Mouse (Mus musculus) testis, adult 2 months (tissue): ENCODE results near the gene Ufl1. TPM values are rescaled to one million over a fixed set of nuclear protein-coding genes. Genes with fewer than 3 reads are reported as not detected.
A peak's percentile ranks its signal among the peaks of the same experiment; 100 is the strongest.
"Not testable (repeated sequence)": the region's sequence is repeated elsewhere in the genome, so short reads cannot be mapped to it uniquely, and the experiment has no call there.

ENCODE experiments used
- H3K27ac ChIP-seq: fragments of 200-500 bp; 2 replicates; pipeline ENCODE4 v1.5.1; 2012; ENCODE audit warnings: low read depth, low read length; ENCODE audit not compliant: control insufficient read depth, insufficient read depth
- H3K27me3 ChIP-seq: fragments of 200-500 bp; 2 replicates; pipeline ENCODE4 v1.6.1; 2012; ENCODE audit warnings: mild to moderate bottlenecking, low read length, moderate library complexity; ENCODE audit not compliant: control insufficient read depth, insufficient read depth
- H3K36me3 ChIP-seq: fragments of 200-500 bp; 2 replicates; pipeline ENCODE4 v1.6.1; 2012; ENCODE audit warnings: mild to moderate bottlenecking, low read length; ENCODE audit not compliant: control insufficient read depth, insufficient read depth
- H3K4me1 ChIP-seq: fragments of 200-500 bp; 2 replicates; pipeline ENCODE4 v1.6.1; 2012; ENCODE audit warnings: low read length; ENCODE audit not compliant: control insufficient read depth, insufficient read depth
- H3K4me3 ChIP-seq: fragments of 200-500 bp; 2 replicates; pipeline ENCODE4 v1.5.1; 2012; ENCODE audit warnings: low read depth, mild to moderate bottlenecking, low read length, moderate library complexity, mixed read lengths; ENCODE audit not compliant: control insufficient read depth
- CTCF ChIP-seq: fragments of 200-500 bp; IDR thresholded peaks from 2 replicates; pipeline ENCODE4 v1.5.1; 2012; ENCODE audit warnings: low read depth, mild to moderate bottlenecking, inconsistent platforms, low read length, moderate library complexity; ENCODE audit not compliant: control insufficient read depth, insufficient read depth, insufficient replicate concordance
- POLR2A ChIP-seq: fragments of 200-500 bp; IDR thresholded peaks from 2 replicates; pipeline ENCODE4 v1.6.1; 2012; ENCODE audit warnings: low read depth, mild to moderate bottlenecking, inconsistent platforms, low read length, moderate library complexity; ENCODE audit not compliant: control insufficient read depth
- polyA plus RNA-seq: library from polyadenylated mRNA; depleted of rRNA; stranded (reverse); fragments of >200 nt; gene quantifications from 2 replicates; pipeline ENCODE4 v1.2.3, GENCODE M21; 2012

Ufl1 gene
- polyA plus RNA-seq, 1 experiment: 9.5 TPM

- Histone ChIP-seq H3K36me3 (peaks cover 3% of the 10 kb centered on the region), H3K27ac (no peak overlapping the region), H3K4me3 (no peak overlapping the region), H3K4me1 (no peaks in the 10 kb centered on the region), H3K27me3 (no peaks in the 10 kb centered on the region)
- no peak for TF ChIP-seq CTCF
- TF ChIP-seq POLR2A: no peak
Measured at GRCm38 (mm10) chr4:25271926-25272325, 9.7 kb downstream of the Ufl1 start.

DNA sequence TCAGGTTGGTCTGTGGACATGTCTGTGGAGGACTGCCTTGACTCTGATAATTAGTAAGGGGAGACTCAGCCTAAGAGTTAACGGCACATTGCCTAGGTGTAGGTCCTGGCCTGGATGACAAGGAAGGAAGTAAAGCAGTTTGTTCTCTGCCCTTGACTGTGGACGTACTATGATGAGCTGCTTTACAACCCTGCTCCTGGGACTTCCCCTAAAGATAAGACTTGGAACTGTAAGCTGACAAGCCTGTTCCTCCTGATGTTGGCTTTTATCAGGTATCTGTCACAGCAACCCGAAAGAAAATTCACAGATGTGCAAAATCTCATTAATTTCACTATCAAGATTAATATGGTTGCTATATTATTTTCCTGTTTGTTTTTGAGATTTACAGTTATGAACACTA is 14.5 kb downstream of the Ufl1 start:
- no peaks in the 10 kb centered on the region for H3K27me3 ChIP-seq
- no peak for TF ChIP-seq POLR2A
- no peak for TF ChIP-seq CTCF
- H3K4me1 ChIP-seq: no peaks in the 10 kb centered on the region
- H3K36me3 ChIP-seq: peaks cover 1% of the 10 kb centered on the region; the same call in 1 of the 2 replicates
- H3K4me3 ChIP-seq: no peak overlapping the region
- no peak overlapping the region for H3K27ac ChIP-seq

GRCm38 (mm10) chr4:25257822-25258398 is 23.7 kb downstream of the Ufl1 start:
- Histone ChIP-seq H3K27ac (no peak overlapping the region), H3K4me3 (no peak overlapping the region), H3K27me3 (no peaks in the 10 kb centered on the region), H3K36me3 (peaks cover 1% of the 10 kb centered on the region), H3K4me1 (no peaks in the 10 kb centered on the region)
- TF ChIP-seq CTCF (no peak), POLR2A (no peak)

- Histone ChIP-seq H3K4me3 (peak within 1 kb of the TSS; percentile 74), H3K36me3 (no peaks in the 10 kb centered on the region), H3K4me1 (no peaks in the 10 kb centered on the region), H3K27ac (peak within 1 kb of the TSS; percentile 49), H3K27me3 (no peaks in the 10 kb centered on the region)
- TF ChIP-seq CTCF (no peak), POLR2A (no peak; the same call in 1 of the 2 replicates)
Measured at GRCm38 (mm10) chr4:25242776-25243175, 38.8 kb downstream of the Ufl1 start, which contains the start of gene Fhl5. Gene Fhl5, minus strand, starts transcription at chr4:25242876.

GRCm38 (mm10) chr4:25235663-25236062 is 46.0 kb downstream of the Ufl1 start:
- H3K36me3 ChIP-seq, H3K4me1 ChIP-seq, H3K4me3 ChIP-seq, H3K27ac ChIP-seq, H3K27me3 ChIP-seq: not testable (repeated sequence)

DNA sequence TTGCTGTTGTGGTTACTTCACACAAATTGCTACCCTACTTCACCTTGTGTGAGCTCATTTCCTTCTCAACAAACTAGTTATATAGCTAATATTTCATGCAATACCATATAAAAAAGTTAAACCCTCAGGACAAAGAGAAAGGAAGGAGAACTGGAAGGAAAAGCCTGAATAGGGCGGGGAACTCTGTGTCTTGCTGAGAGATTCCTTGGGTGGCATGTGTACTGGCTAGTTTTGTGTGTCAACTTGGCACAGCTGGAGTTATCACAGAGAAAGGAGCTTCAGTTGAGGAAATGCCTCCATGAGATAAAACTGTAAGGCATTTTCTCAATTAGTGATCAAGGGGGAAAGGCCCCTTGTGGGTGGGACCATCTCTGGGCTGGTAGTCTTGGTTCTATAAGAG is 47.9 kb downstream of the Ufl1 start:
- not testable (repeated sequence) for H3K27me3 ChIP-seq, H3K27ac ChIP-seq, H3K4me1 ChIP-seq, H3K4me3 ChIP-seq, H3K36me3 ChIP-seq

DNA sequence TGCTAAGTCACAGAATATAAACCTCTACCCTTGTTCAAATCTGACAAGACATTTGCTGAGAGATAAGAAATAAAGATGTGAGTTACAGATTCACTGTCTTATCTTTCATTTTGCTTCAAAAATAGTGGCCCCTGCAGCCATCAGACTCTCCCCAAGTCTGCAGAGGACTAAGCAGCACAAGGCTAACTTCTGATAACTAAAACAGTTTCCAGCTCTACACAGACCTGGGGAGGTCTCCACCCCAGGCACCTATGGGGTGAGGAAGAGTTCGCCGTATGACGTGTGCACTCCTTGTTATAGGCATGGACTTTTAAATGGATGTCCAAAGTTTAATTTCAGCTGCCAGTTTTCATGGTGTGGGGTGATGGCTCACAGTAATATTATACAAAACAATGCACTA is 49.1 kb downstream of the Ufl1 start:
- TF ChIP-seq POLR2A (no peak), CTCF (no peak)
- Histone ChIP-seq H3K4me1 (no peaks in the 10 kb centered on the region), H3K27ac (no peak overlapping the region), H3K27me3 (no peaks in the 10 kb centered on the region), H3K4me3 (no peak overlapping the region), H3K36me3 (no peaks in the 10 kb centered on the region)

GRCm38 (mm10) chr4:25227527-25227926 is 54.1 kb downstream of the Ufl1 start:
- Histone ChIP-seq H3K4me3 (no peak overlapping the region), H3K27ac (no peak overlapping the region), H3K36me3 (no peaks in the 10 kb centered on the region), H3K27me3 (no peaks in the 10 kb centered on the region), H3K4me1 (no peaks in the 10 kb centered on the region)
- TF ChIP-seq CTCF (no peak), POLR2A (no peak)
